Mouse (Mus musculus) bone marrow, adult 2 months (tissue): Measurements from ENCODE around the gene Asxl2.

Experiments used
- CTCF ChIP-seq: fragments of 200-500 bp; IDR thresholded peaks from 2 replicates; pipeline ENCODE4 v1.5.1; 2011; ENCODE audit warnings: low read length, control low read depth; ENCODE audit not compliant: control insufficient read depth, insufficient read depth
- POLR2A ChIP-seq: fragments of 200-500 bp; IDR thresholded peaks from 2 replicates; pipeline ENCODE4 v1.6.1; 2011; ENCODE audit warnings: low read depth, mild to moderate bottlenecking, control low read depth, low read length, borderline replicate concordance; ENCODE audit not compliant: control insufficient read depth

DNA sequence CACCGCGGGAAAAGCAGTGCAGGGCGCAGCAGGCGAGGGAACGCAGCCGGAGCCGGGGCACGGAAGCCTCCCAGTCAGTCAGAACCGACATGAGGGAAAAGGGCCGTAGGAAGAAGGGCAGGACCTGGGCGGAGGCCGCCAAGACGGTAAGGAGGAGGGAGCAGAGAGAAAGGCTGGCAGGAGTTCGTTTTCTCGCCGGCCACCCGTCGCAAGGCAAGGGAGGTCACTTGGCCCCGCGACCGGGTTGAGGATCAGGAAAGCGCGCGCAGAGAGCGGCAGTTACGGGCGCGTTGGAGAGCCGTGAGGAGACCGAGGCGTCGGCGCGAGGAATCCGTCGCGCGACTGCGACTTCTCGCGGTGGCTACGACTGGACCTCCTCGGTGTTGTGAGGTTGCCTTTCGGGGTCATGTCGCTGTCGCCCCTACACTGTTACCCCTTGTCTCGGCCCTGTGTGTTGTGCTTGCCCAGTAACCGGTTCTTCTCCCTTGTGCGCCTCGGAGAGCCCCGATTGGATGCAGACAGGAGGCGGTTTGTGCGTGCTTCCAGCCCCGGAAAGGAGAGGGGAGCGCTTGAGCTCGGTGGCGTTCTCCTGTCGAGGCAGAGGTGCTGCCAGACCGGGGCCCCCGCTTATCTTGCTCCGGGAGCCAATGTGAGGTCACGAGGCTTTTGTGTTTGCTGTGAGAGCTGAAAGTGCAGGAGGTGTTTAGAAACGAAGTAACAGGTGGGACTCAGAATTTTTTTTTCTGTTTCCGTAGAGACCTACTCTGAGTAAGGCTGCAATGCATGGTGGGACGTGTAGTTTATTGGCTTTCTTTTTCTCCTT lies 621 bp downstream of the Asxl2 start:
- TF ChIP-seq POLR2A: peak; percentile 46; the same call in 1 of the 2 replicates
- TF ChIP-seq CTCF: no peak
